Mouse (Mus musculus) lung, embryonic 16.5 days (tissue): Measurements from ENCODE around the gene Cnnm2. TPM values are rescaled to one million over a fixed set of nuclear protein-coding genes. Genes with fewer than 3 reads are reported as not detected.
"Not testable (repeated sequence)": the region's sequence is repeated elsewhere in the genome, so short reads cannot be mapped to it uniquely, and the experiment has no call there.

ENCODE experiments used
- ATAC-seq: fragments of 200-750 bp; cut with Nextera tagmentation; 2 replicates; pipeline ENCODE4 v1.8.0; 2017; ENCODE audit warnings: low read depth, mild to moderate bottlenecking, moderate library complexity
- H3K27ac ChIP-seq: fragments of 300-500 bp; sonication (generic); 2 replicates; pipeline ENCODE4 v1.5.1; 2014; ENCODE audit warnings: mild to moderate bottlenecking, control low read depth, low read length
- H3K27me3 ChIP-seq: fragments of 300-500 bp; sonication (generic); 2 replicates; pipeline ENCODE4 v1.6.1; 2014; ENCODE audit warnings: low read depth, low read length, mixed read lengths; ENCODE audit not compliant: control insufficient read depth, insufficient read depth
- H3K36me3 ChIP-seq: fragments of 300-500 bp; sonication (generic); 2 replicates; pipeline ENCODE4 v1.6.1; 2014; ENCODE audit warnings: low read length; ENCODE audit not compliant: control insufficient read depth, insufficient read depth
- H3K4me1 ChIP-seq: fragments of 300-500 bp; sonication (generic); replicated peaks from 2 replicates; pipeline ENCODE4 v1.6.1; 2014; ENCODE audit warnings: low read length, mixed read lengths; ENCODE audit not compliant: control insufficient read depth, insufficient read depth
- H3K4me2 ChIP-seq: fragments of 300-500 bp; sonication (generic); 2 replicates; pipeline ENCODE4 v1.6.1; 2014; ENCODE audit warnings: low read depth, low read length, control low read depth
- H3K4me3 ChIP-seq: fragments of 300-500 bp; sonication (generic); 2 replicates; pipeline ENCODE4 v1.5.1; 2014; ENCODE audit warnings: mild to moderate bottlenecking, low read length, control low read depth
- H3K9ac ChIP-seq: fragments of 300-500 bp; sonication (generic); 2 replicates; pipeline ENCODE4 v1.6.1; 2014; ENCODE audit warnings: low read length, control low read depth
- H3K9me3 ChIP-seq: fragments of 300-500 bp; sonication (generic); 2 replicates; pipeline ENCODE4 v1.6.1; 2016; ENCODE audit warnings: low read length; ENCODE audit not compliant: control insufficient read depth
- WGBS: fragments of 180-500 bp; shearing (Covaris S2); extraction: QIAGEN DNeasy Blood & Tissue Kit; methylation state at CpG from one replicate; pipeline ENCODE4 v1.1.7; 2014; 5-methylcytosine and 5-hydroxymethylcytosine counted together
- polyA plus RNA-seq: library from polyadenylated mRNA; unstranded; fragments of >200 nt; fragmentation: Nextera tagmentation; extraction: Ambion mirVana; gene quantifications from 2 replicates; pipeline ENCODE4 v1.2.1, GENCODE M21; 2015

Cnnm2 gene
- polyA plus RNA-seq, 1 experiment from 2014 or later, result 2.5 TPM

DNA sequence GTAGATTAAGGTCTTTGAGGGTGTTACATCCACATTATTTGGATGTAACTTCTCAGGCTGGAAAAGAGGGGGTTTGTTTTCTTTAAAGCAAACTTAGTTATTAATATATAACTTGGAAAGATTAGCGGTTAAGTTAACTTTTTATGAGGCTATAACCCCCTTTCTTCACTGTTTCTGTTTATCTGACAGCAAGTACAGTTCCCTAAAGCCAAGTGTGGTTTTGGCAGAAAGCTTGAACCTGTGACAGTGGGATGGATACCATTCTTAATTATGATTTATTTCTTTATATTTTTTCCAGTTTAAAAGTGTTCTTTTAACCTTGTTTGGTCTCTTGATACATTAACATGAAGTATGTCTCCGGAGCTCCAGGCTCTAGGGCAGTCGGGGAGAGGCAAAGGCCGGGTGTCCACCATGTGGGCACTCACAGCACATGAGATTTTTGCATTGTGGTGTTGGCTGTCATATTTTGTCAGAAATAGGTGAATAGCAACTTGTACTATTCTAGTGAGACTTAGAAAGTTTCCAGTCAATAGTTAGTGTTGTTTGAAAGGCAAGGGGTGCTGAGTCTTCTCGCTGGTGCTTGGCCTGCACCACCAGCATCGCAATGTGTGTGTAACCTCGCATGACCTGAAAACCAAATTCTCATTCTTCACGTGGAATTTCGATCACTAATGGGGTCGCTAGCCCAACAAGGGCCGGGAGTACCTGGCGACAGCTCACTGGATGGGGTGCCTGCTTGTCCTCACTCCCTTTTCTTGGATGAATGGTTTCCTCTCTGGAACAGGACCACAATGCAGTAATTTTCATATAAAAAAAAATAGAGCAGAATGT, 2.8 kb downstream of the Cnnm2 start:
- no peaks in the 10 kb centered on the region for H3K36me3 ChIP-seq
- WGBS, result 63% methylated on average over 12 of the region's 12 CpGs
- peak overlapping the region; percentile 96; the same call in 1 of the 2 replicates for H3K4me2 ChIP-seq
- H3K4me3 ChIP-seq, result no peak overlapping the region; the same call in 1 of the 2 replicates
- H3K27me3 ChIP-seq, result peaks cover 10% of the 10 kb centered on the region
- ATAC-seq, result no peak
- H3K9me3 ChIP-seq, result no peaks in the 10 kb centered on the region
- H3K27ac ChIP-seq, result no peak overlapping the region
- H3K4me1 ChIP-seq, result peaks cover 21% of the 10 kb centered on the region
- no peak overlapping the region for H3K9ac ChIP-seq

DNA sequence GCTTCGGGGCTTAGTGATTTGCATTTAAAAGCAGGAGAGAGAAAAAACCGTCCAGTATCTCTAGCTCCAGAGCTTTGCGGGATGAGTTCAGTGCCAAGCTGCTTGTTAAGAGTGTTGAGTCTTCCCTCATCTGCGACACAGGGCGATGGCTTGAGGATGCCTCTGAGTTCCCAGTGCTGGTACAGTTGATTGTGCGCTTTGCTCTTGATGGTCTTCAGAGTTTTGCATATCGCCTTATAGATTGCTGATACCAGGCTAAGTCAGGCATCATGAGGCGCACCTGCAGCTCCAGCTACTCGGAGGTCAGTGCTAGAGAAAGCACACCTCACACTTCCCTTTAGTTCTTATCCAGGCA, 3.3 kb downstream of the Cnnm2 start:
- Histone ChIP-seq H3K9me3 (no peaks in the 10 kb centered on the region), H3K4me2 (no peak overlapping the region), H3K27ac (no peak overlapping the region), H3K9ac (no peak overlapping the region), H3K4me3 (no peak overlapping the region), H3K36me3 (no peaks in the 10 kb centered on the region), H3K27me3 (peaks cover 10% of the 10 kb centered on the region), H3K4me1 (peaks cover 21% of the 10 kb centered on the region)
- ATAC-seq, result no peak
- 75% methylated on average over 9 of the region's 9 CpGs for WGBS

DNA sequence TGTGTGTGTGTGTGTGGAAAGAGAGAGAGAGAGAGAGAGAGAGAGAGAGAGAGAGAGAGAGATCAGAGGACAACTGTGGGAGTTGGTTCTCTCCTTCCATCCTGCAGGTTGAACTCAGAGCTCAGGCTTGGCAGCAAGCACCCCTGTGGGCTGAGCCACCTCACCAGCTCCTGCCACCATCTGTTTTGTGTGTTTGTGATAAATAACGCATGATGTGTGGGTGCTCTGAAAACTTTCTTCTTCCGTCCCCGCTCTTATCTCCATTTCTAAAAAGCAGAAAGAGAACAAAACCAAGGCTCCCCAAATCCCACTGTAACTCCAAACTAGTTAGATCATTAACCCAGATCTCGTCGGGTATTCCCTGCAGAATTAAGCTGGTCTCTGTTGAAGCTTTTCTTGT, 4.7 kb downstream of the Cnnm2 start:
- no peak for ATAC-seq
- Histone ChIP-seq H3K9ac (no peak overlapping the region), H3K4me1 (peaks cover 19% of the 10 kb centered on the region), H3K27ac (no peak overlapping the region), H3K4me3 (no peak overlapping the region), H3K27me3 (peaks cover 10% of the 10 kb centered on the region), H3K4me2 (no peak overlapping the region), H3K36me3 (no peaks in the 10 kb centered on the region), H3K9me3 (no peaks in the 10 kb centered on the region)
- 82% methylated on average over 5 of the region's 5 CpGs for WGBS

DNA sequence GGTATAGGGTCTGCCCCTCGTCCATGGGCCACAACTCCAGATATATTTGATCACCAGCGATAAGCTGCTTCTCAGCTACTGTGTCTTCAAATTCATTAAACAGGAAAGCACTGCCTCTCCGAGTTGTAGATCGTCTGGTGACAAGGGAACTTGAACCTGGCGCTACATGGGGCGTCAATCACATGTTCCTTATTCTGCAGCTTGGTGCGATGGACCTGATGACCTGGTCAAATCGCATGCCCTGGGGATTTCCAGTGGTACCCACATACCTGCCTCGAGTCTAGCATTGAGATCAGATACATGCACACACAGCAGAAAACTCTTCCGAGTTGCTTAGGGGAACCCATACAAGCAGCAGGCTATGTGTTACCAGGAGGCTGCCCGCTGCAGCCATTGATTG, 8.4 kb downstream of the Cnnm2 start:
- Histone ChIP-seq H3K27me3 (no peaks in the 10 kb centered on the region), H3K27ac (no peak overlapping the region), H3K9ac (no peak overlapping the region), H3K36me3 (no peaks in the 10 kb centered on the region), H3K4me1 (peaks cover under 1% of the 10 kb centered on the region; the same call in 1 of the 2 replicates), H3K4me2 (no peak overlapping the region), H3K9me3 (no peaks in the 10 kb centered on the region), H3K4me3 (no peak overlapping the region)
- 86% methylated on average over 11 of the region's 11 CpGs for WGBS
- no peak for ATAC-seq

DNA sequence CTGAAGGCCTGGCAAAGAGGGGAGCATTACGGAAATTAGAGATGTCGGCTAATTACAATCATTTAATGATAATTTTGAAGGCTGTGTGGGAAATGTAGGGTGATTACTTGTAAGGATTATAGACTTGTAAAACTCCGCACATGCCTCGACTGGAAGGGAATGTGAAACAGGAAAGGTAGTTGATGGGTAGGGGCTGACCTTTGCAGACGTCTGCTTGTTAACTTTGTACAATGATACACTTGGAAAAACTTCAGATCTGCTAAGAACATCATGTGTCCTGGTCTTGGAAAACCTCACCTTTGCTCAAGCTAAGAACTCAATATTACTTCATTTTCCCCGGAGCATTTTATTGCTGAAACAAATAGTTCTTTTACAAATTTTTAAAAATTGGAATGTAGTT, 10.4 kb downstream of the Cnnm2 start:
- Histone ChIP-seq H3K4me1 (no peaks in the 10 kb centered on the region), H3K4me3 (no peak overlapping the region), H3K4me2 (no peak overlapping the region), H3K9me3 (no peaks in the 10 kb centered on the region), H3K27me3 (no peaks in the 10 kb centered on the region), H3K36me3 (no peaks in the 10 kb centered on the region), H3K9ac (no peak overlapping the region), H3K27ac (no peak overlapping the region)
- 80% methylated on average over 6 of the region's 6 CpGs for WGBS
- no peak for ATAC-seq

DNA sequence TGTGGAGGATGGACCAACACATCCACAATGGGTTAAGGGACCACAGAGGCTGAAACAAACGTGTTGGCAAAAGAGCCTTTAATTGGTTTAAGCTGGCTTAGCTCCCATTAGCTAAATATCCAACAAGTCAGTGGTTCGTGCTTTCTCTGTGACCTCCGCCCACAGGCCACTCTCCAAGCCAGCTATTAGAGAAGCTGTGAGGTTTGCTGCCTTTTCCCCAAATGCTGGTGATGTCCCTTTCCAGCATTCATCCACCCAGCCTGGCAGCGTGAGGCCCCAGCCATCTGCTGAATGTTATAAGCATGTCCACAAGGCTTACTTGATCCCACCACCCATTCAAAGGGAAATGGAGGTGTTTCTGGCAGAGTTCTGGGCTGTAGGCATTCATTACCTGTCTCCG, 15.0 kb downstream of the Cnnm2 start:
- Histone ChIP-seq H3K9me3 (no peaks in the 10 kb centered on the region), H3K27me3 (no peaks in the 10 kb centered on the region), H3K4me1 (no peaks in the 10 kb centered on the region), H3K36me3 (no peaks in the 10 kb centered on the region), H3K4me3 (no peak overlapping the region), H3K27ac (no peak overlapping the region), H3K9ac (no peak overlapping the region), H3K4me2 (no peak overlapping the region)
- no peak for ATAC-seq
- 60% methylated on average over 5 of the region's 5 CpGs for WGBS

DNA sequence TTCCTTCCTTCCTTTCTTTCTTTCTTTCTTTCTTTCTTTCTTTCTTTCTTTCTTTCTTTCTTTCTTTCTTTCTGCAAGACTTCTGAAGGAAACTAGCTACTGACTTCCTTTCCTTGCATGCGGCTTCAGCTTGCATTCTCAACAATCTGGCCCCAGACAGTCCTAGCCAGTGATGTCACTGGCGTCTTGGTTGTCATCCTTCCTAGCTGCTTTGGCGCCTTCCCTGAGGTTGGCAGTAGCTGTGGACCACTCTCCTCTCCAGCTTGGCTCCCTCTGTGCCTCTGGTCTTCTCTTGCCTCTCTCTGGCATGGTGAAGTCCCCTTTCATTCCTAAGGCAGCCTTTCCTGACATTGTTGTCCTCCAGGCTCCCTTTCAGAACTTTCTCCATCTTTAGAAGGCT, 15.5 kb downstream of the Cnnm2 start:
- H3K4me1 ChIP-seq, result no peaks in the 10 kb centered on the region
- H3K27me3 ChIP-seq, result no peaks in the 10 kb centered on the region
- no peak overlapping the region for H3K4me2 ChIP-seq
- H3K36me3 ChIP-seq, result no peaks in the 10 kb centered on the region
- no peak for ATAC-seq
- no peak overlapping the region for H3K27ac ChIP-seq
- H3K9me3 ChIP-seq, result no peaks in the 10 kb centered on the region
- H3K9ac ChIP-seq, result no peak overlapping the region
- 81% methylated on average over 3 of the region's 3 CpGs for WGBS
- no peak overlapping the region for H3K4me3 ChIP-seq

DNA sequence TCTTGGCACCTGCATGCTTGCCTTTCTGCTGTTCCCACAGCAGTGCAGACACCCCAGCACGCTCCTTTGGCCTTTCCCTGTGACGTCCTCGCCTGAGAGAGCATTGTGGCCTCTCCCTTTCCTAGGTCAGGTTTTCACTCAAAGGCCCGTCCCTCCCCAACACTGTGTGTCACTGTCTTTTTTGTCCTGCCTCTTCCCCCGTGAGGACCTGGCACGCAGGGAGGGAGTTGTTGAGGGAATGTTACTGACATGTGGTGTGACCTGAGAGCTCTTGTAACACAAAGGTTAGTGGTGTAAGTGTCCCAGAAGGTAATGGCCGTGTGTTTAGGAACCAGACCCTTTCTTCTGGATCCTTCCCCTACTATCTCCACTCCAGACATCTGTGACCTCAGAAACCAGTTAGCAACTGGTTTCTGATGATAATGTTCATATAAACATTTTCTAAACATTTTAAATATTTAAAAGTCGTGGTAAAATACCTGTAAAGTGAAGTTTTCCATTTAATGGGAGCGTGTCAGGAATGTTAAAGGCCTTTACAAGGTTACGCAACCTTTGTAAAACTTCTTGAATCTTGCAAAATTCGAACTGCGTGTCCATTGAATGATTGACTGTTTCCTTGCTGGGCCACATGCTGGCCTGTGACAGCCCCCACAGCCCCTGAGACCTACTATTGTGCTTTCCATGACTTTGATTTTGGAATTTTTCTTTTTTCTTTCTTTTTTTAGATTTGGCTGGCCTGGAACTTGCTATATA, 16.7 kb downstream of the Cnnm2 start:
- WGBS, result 57% methylated on average over 12 of the region's 12 CpGs
- no peaks in the 10 kb centered on the region for H3K36me3 ChIP-seq
- H3K27ac ChIP-seq, result no peak overlapping the region
- H3K4me1 ChIP-seq, result no peaks in the 10 kb centered on the region
- H3K4me2 ChIP-seq, result no peak overlapping the region
- no peak overlapping the region for H3K4me3 ChIP-seq
- no peak for ATAC-seq
- no peaks in the 10 kb centered on the region for H3K9me3 ChIP-seq
- H3K27me3 ChIP-seq, result no peaks in the 10 kb centered on the region
- no peak overlapping the region for H3K9ac ChIP-seq

DNA sequence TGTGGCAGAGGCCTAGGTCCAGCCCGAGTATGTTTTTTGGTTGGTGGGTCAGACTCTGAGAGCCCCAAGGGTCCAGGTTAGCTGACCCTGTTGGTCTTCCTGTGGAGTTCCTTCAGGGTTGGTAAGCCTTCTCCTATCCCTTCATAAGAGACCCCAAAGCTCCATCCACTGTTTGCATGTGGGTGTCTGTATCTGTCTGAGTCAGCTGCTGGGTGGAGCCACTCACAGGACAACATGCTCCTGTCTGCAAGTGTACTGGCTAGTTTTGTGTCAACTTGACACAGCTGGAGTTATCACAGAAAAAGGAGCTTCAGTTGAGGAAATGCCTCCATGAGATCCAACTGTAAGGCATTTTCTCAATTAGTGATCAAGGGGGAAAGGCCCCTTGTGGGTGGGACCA, 17.7 kb downstream of the Cnnm2 start:
- H3K36me3 ChIP-seq, H3K9me3 ChIP-seq, H3K4me3 ChIP-seq, H3K4me2 ChIP-seq, H3K9ac ChIP-seq, H3K27ac ChIP-seq, H3K4me1 ChIP-seq, ATAC-seq, H3K27me3 ChIP-seq: not testable (repeated sequence)
- 87% methylated on average over 1 of the region's 1 CpGs for WGBS
